Mouse (Mus musculus): Measurements from ENCODE around the gene Mindy3. TPM values are rescaled to one million over a fixed set of nuclear protein-coding genes. Genes with fewer than 3 reads are reported as not detected.

Mindy3 gene
- polyA plus RNA-seq, 1 experiment from 2014 or later, result 31.8 TPM

GRCm38 (mm10) chr2:12418534-12419261 is 572 bp downstream of the Mindy3 start:
- peaks cover 8% of the 10 kb centered on the region for H3K4me1 ChIP-seq (replicated peaks; ENCODE audit: control insufficient read depth, insufficient read depth, low read length)
- no peaks in the 10 kb centered on the region for H3K36me3 ChIP-seq (ENCODE audit: control insufficient read depth, insufficient read depth, low read length)
- no peaks in the 10 kb centered on the region for H3K27me3 ChIP-seq (ENCODE audit: control insufficient read depth, insufficient read depth, low read depth, low read length)
- peak overlapping the region; percentile 79 for H3K9ac ChIP-seq (ENCODE audit: low read length)
- H3K4me2 ChIP-seq (ENCODE audit: low read depth, low read length), result peak overlapping the region; percentile 70
- peak; percentile 74 for ATAC-seq (ENCODE audit: low read depth)
- H3K9me3 ChIP-seq (ENCODE audit: control insufficient read depth, low read length), result no peaks in the 10 kb centered on the region
- WGBS, result under 1% methylated on average over 40 of the region's 40 CpGs
- H3K27ac ChIP-seq (ENCODE audit: low read length), result peak overlapping the region; percentile 65; the same call in 1 of the 2 replicates
- peak overlapping the region; percentile 95 for H3K4me3 ChIP-seq (ENCODE audit: low read length)

GRCm38 (mm10) chr2:12418121-12418520 is 1.1 kb downstream of the Mindy3 start:
- H3K4me1 ChIP-seq (replicated peaks; ENCODE audit: control insufficient read depth, insufficient read depth, low read length), result peaks cover 8% of the 10 kb centered on the region
- H3K4me2 ChIP-seq (ENCODE audit: low read depth, low read length), result peak overlapping the region; percentile 70
- no peak overlapping the region for H3K27ac ChIP-seq (ENCODE audit: low read length)
- no peak for ATAC-seq (ENCODE audit: low read depth)
- H3K4me3 ChIP-seq (ENCODE audit: low read length), result peak overlapping the region; percentile 95
- peak overlapping the region; percentile 79 for H3K9ac ChIP-seq (ENCODE audit: low read length)
- H3K27me3 ChIP-seq (ENCODE audit: control insufficient read depth, insufficient read depth, low read depth, low read length), result no peaks in the 10 kb centered on the region
- H3K9me3 ChIP-seq (ENCODE audit: control insufficient read depth, low read length), result no peaks in the 10 kb centered on the region
- WGBS, result 21% methylated on average over 8 of the region's 8 CpGs
- no peaks in the 10 kb centered on the region for H3K36me3 ChIP-seq (ENCODE audit: control insufficient read depth, insufficient read depth, low read length)

DNA sequence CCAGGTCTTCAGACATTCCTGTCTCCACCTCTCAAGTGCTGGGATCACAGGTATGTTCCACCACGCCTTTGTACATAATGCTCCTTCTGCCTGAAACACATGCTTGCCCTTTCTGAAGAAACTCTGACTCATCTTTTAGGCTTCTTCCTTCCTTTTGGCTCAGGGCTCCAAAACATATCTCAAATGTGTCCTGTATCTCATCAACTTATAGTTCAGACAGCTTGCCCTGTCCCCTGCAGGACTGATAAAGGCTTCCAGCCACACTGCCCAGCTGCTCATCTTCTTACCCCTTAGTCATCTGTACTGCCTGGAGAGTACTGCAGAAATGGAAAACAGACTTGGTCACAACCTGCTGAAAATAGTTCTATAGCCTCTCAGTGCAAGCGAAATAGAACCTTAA is 7.0 kb downstream of the Mindy3 start:
- Histone ChIP-seq H3K9ac (ENCODE audit: low read length) (no peak overlapping the region), H3K36me3 (ENCODE audit: control insufficient read depth, insufficient read depth, low read length) (no peaks in the 10 kb centered on the region), H3K27ac (ENCODE audit: low read length) (no peak overlapping the region), H3K4me2 (ENCODE audit: low read depth, low read length) (no peak overlapping the region), H3K27me3 (ENCODE audit: control insufficient read depth, insufficient read depth, low read depth, low read length) (no peaks in the 10 kb centered on the region), H3K4me3 (ENCODE audit: low read length) (no peak overlapping the region), H3K9me3 (ENCODE audit: control insufficient read depth, low read length) (no peaks in the 10 kb centered on the region), H3K4me1 (replicated peaks; ENCODE audit: control insufficient read depth, insufficient read depth, low read length) (no peaks in the 10 kb centered on the region)
- ATAC-seq (ENCODE audit: low read depth), result no peak
- WGBS, result 86% methylated on average over 2 of the region's 2 CpGs

DNA sequence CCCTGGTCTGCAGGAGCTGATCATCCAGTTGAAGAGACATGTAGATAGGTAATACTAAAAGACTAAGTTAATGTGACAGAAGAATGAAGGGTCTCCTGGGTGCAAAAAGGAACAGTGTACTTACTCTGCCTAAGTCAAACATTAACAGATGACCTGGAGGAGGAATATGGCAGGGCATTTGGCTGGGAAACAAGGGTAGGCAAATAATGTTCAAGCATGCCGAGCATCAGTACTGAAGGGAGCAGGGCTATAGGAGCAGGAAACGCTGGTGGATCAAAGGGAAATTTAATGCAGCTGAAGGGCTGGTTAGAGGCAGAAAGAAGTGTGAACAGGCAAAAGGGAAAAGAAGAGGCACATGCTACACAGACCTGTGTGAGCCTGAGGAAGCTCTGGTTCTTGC is 8.1 kb downstream of the Mindy3 start:
- peak; percentile 10; the same call in 1 of the 2 replicates for ATAC-seq (ENCODE audit: low read depth)
- 24% methylated on average over 2 of the region's 2 CpGs for WGBS
- H3K27ac ChIP-seq (ENCODE audit: low read length), result no peak overlapping the region

GRCm38 (mm10) chr2:12406737-12407136 is 12.5 kb downstream of the Mindy3 start:
- no peak for ATAC-seq (ENCODE audit: low read depth)
- no peak overlapping the region for H3K9ac ChIP-seq (ENCODE audit: low read length)
- no peaks in the 10 kb centered on the region for H3K4me1 ChIP-seq (replicated peaks; ENCODE audit: control insufficient read depth, insufficient read depth, low read length)
- H3K27me3 ChIP-seq (ENCODE audit: control insufficient read depth, insufficient read depth, low read depth, low read length), result no peaks in the 10 kb centered on the region
- no peaks in the 10 kb centered on the region for H3K9me3 ChIP-seq (ENCODE audit: control insufficient read depth, low read length)
- WGBS, result 95% methylated on average over 2 of the region's 2 CpGs
- H3K4me3 ChIP-seq (ENCODE audit: low read length), result no peak overlapping the region
- no peak overlapping the region for H3K4me2 ChIP-seq (ENCODE audit: low read depth, low read length)
- peaks cover 2% of the 10 kb centered on the region; the same call in 1 of the 2 replicates for H3K36me3 ChIP-seq (ENCODE audit: control insufficient read depth, insufficient read depth, low read length)
- H3K27ac ChIP-seq (ENCODE audit: low read length), result no peak overlapping the region

More for the DNA sequence above, 8.1 kb downstream of the Mindy3 start:
- Histone ChIP-seq H3K27me3 (ENCODE audit: control insufficient read depth, insufficient read depth, low read depth, low read length) (no peaks in the 10 kb centered on the region), H3K9ac (ENCODE audit: low read length) (no peak overlapping the region), H3K9me3 (ENCODE audit: control insufficient read depth, low read length) (no peaks in the 10 kb centered on the region), H3K4me1 (replicated peaks; ENCODE audit: control insufficient read depth, insufficient read depth, low read length) (no peaks in the 10 kb centered on the region), H3K4me3 (ENCODE audit: low read length) (no peak overlapping the region), H3K36me3 (ENCODE audit: control insufficient read depth, insufficient read depth, low read length) (no peaks in the 10 kb centered on the region), H3K4me2 (ENCODE audit: low read depth, low read length) (no peak overlapping the region)

DNA sequence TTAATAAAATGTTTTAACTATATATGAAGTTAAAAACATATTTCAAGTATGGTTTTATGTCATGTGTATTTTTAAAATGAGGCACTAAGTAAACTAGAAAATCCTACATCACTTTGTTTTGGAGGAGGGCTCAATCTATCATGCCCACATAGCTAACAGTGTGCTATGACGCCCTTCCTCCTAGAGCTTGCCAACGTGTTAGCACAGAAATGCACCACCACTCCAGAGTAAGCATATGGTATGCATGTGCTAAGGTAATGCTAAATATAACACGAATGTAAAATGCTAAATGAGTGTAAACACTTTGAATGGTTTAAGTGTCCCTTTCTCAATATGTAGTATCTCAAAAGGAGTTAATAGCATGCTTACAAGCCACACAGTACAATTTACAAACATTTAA is 16.8 kb downstream of the Mindy3 start:
- no peaks in the 10 kb centered on the region for H3K4me1 ChIP-seq (replicated peaks; ENCODE audit: control insufficient read depth, insufficient read depth, low read length)
- 67% methylated on average over 3 of the region's 3 CpGs for WGBS
- ATAC-seq (ENCODE audit: low read depth), result no peak
- no peaks in the 10 kb centered on the region for H3K27me3 ChIP-seq (ENCODE audit: control insufficient read depth, insufficient read depth, low read depth, low read length)
- H3K9ac ChIP-seq (ENCODE audit: low read length), result no peak overlapping the region
- peaks cover 2% of the 10 kb centered on the region; the same call in 1 of the 2 replicates for H3K36me3 ChIP-seq (ENCODE audit: control insufficient read depth, insufficient read depth, low read length)
- no peak overlapping the region for H3K4me2 ChIP-seq (ENCODE audit: low read depth, low read length)
- no peak overlapping the region for H3K27ac ChIP-seq (ENCODE audit: low read length)
- no peaks in the 10 kb centered on the region for H3K9me3 ChIP-seq (ENCODE audit: control insufficient read depth, low read length)
- H3K4me3 ChIP-seq (ENCODE audit: low read length), result no peak overlapping the region

DNA sequence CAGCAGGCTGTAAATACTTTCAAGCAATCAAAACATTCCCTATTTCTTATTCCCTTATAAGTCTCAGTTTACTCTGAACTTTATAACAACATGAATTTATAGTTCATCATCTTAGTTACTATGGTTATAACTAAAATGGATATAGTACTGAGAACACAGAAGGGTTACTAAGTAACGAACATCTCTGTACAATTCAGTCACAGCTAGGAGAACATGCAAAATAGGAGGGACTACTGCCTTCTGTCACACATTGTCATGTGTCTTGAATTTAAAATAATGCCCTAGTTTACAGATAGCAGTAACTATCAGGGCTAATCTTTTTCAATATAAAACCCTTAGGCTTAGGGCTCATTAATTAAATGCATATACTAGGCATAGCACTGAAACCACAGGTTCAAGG is 18.1 kb downstream of the Mindy3 start:
- Histone ChIP-seq H3K9ac (ENCODE audit: low read length) (no peak overlapping the region), H3K9me3 (ENCODE audit: control insufficient read depth, low read length) (no peaks in the 10 kb centered on the region), H3K27ac (ENCODE audit: low read length) (no peak overlapping the region), H3K4me2 (ENCODE audit: low read depth, low read length) (no peak overlapping the region), H3K36me3 (ENCODE audit: control insufficient read depth, insufficient read depth, low read length) (peaks cover 2% of the 10 kb centered on the region; the same call in 1 of the 2 replicates), H3K4me1 (replicated peaks; ENCODE audit: control insufficient read depth, insufficient read depth, low read length) (no peaks in the 10 kb centered on the region), H3K4me3 (ENCODE audit: low read length) (no peak overlapping the region), H3K27me3 (ENCODE audit: control insufficient read depth, insufficient read depth, low read depth, low read length) (no peaks in the 10 kb centered on the region)
- ATAC-seq (ENCODE audit: low read depth), result no peak
- 85% methylated on average over 1 of the region's 1 CpGs for WGBS

GRCm38 (mm10) chr2:12389028-12389427 is 30.2 kb downstream of the Mindy3 start:
- Histone ChIP-seq H3K27ac (ENCODE audit: low read length) (no peak overlapping the region), H3K27me3 (ENCODE audit: control insufficient read depth, insufficient read depth, low read depth, low read length) (no peaks in the 10 kb centered on the region), H3K9me3 (ENCODE audit: control insufficient read depth, low read length) (no peaks in the 10 kb centered on the region), H3K36me3 (ENCODE audit: control insufficient read depth, insufficient read depth, low read length) (0 out of 2 replicates have a peak, but pooled peaks cover 4% of the 10 kb centered on the region), H3K9ac (ENCODE audit: low read length) (no peak overlapping the region), H3K4me2 (ENCODE audit: low read depth, low read length) (no peak overlapping the region), H3K4me3 (ENCODE audit: low read length) (no peak overlapping the region), H3K4me1 (replicated peaks; ENCODE audit: control insufficient read depth, insufficient read depth, low read length) (no peaks in the 10 kb centered on the region)
- WGBS, result 36% methylated on average over 1 of the region's 1 CpGs
- ATAC-seq (ENCODE audit: low read depth), result peak; percentile 66; the same call in 1 of the 2 replicates

- Histone ChIP-seq H3K4me3 (ENCODE audit: low read length) (no peak overlapping the region), H3K9me3 (ENCODE audit: control insufficient read depth, low read length) (no peaks in the 10 kb centered on the region), H3K27ac (ENCODE audit: low read length) (no peak overlapping the region), H3K4me2 (ENCODE audit: low read depth, low read length) (no peak overlapping the region), H3K4me1 (replicated peaks; ENCODE audit: control insufficient read depth, insufficient read depth, low read length) (no peaks in the 10 kb centered on the region), H3K9ac (ENCODE audit: low read length) (no peak overlapping the region), H3K27me3 (ENCODE audit: control insufficient read depth, insufficient read depth, low read depth, low read length) (no peaks in the 10 kb centered on the region), H3K36me3 (ENCODE audit: control insufficient read depth, insufficient read depth, low read length) (0 out of 2 replicates have a peak, but pooled peaks cover 4% of the 10 kb centered on the region)
- peak; percentile 15; the same call in 1 of the 2 replicates for ATAC-seq (ENCODE audit: low read depth)
- 90% methylated on average over 4 of the region's 4 CpGs for WGBS
These were observed 30.7 kb downstream of the Mindy3 start for GRCm38 (mm10) chr2:12388569-12388968.

Measured in lung, embryonic 16.5 days (tissue).